Mouse (Mus musculus): Measurements from ENCODE around the gene Tprn.

- TF ChIP-seq CTCF (IDR thresholded peaks at IDR 0.05; ENCODE audit: extremely low read depth, insufficient read depth, insufficient read length, insufficient replicate concordance) (no peak), POLR2A (IDR thresholded peaks at IDR 0.05; ENCODE audit: low read depth, low read length) (peak; percentile 40; the same call in 1 of the 2 replicates)
Measured at GRCm38 (mm10) chr2:25255284-25255779, 7.1 kb upstream of the Tprn start, which contains the start of gene Tmem203.
